Mouse (Mus musculus) brain, embryonic 14.5 days (tissue): ENCODE data around the gene Atp2b4.

Experiments
- CTCF ChIP-seq: fragments of 200-500 bp; IDR thresholded peaks from 2 replicates; pipeline ENCODE4 v1.5.1; 2012; ENCODE audit warnings: inconsistent platforms, mild to moderate bottlenecking, moderate library complexity, borderline replicate concordance; ENCODE audit not compliant: insufficient read depth, insufficient read length; ENCODE audit errors: extremely low read depth
- POLR2A ChIP-seq: fragments of 200-500 bp; IDR thresholded peaks from 2 replicates; pipeline ENCODE4 v1.6.1; 2012; ENCODE audit warnings: mild to moderate bottlenecking, inconsistent platforms, borderline replicate concordance; ENCODE audit not compliant: poor library complexity, insufficient read depth, insufficient read length, severe bottlenecking; ENCODE audit errors: extremely low read depth

DNA sequence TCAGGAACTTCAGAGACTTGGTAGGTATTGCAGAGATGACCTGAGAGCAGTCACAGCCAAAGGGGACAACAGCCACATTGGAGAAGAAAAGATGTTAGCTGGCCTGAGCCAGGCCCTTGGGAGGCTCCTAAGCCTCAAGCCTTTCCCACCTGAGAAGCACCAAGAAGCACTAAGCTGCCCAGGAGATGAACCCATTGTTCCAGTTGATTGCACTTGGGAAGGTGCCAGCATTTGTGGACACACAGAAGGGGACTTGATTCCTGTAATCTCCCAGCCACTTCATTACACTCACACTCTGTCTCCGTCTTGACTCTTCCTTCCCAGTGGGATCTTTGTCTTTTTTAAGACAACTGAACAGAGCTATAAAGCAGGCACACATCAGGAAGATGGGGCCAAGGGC, 85.7 kb downstream of the Atp2b4 start:
- TF ChIP-seq POLR2A (no peak), CTCF (no peak)
